9 mouse cellular contexts compared by ENCODE assay signal in genomic region chr5:65958597-65958996, GRCm38 (mm10). TPM values are rescaled to one million over a fixed set of nuclear protein-coding genes. Genes with fewer than 3 reads are reported as not detected.
A peak's percentile ranks its signal among the peaks of the same experiment; 100 is the strongest.
DNase-seq lines count a peak whose midpoint lies in the region; ATAC-seq and TF ChIP-seq lines count a peak whose summit lies in the region.
"Had no signal": no experiment of that assay in that cellular context is flagged by ENCODE, and none has a peak within 500 bp of the region (broad histone marks: within the 10 kb centered on the region; RNA-seq: fewer than 3 reads in every experiment).

No protein-coding gene starts in this region.

- ATAC-seq in forebrain, postnatal 0 days = 0 out of 2 replicates have a peak, but pooled peaks have one; percentile 35
- no peak for ATAC-seq in forebrain, embryonic 16.5 days
- ATAC-seq in liver, embryonic 11.5 days (replicated peaks; ENCODE audit: low FRiP score) = no peak
- ATAC-seq in monocyte, adult 5-6 weeks (replicated peaks; ENCODE audit: insufficient number of reproducible peaks, low FRiP score, low TSS enrichment, poor library complexity, severe bottlenecking) = no peak

- no peak overlapping the region for H3K4me2 ChIP-seq in forebrain, postnatal 0 days (ENCODE audit: low read depth)
- no peak overlapping the region for H3K4me2 ChIP-seq in forebrain, embryonic 16.5 days (ENCODE audit: low read length)
- no peak overlapping the region for H3K4me2 ChIP-seq in liver, embryonic 11.5 days
- H3K4me2 ChIP-seq: neural tube, embryonic 12.5 days had no signal

- peaks cover 11% of the 10 kb centered on the region; the same call in 1 of the 2 replicates for H3K4me1 ChIP-seq in forebrain, postnatal 0 days (ENCODE audit: insufficient read depth)
- peaks cover 11% of the 10 kb centered on the region for H3K4me1 ChIP-seq in forebrain, embryonic 16.5 days (replicated peaks; ENCODE audit: control insufficient read depth, insufficient read depth, low read length)
- no peaks in the 10 kb centered on the region for H3K4me1 ChIP-seq in liver, adult 2 months (ENCODE audit: control insufficient read depth, insufficient read depth, low read length)
- no peaks in the 10 kb centered on the region for H3K4me1 ChIP-seq in liver, embryonic 11.5 days (replicated peaks; ENCODE audit: control insufficient read depth, insufficient read depth, low read length)

- no peaks in the 10 kb centered on the region for H3K36me3 ChIP-seq in forebrain, postnatal 0 days (ENCODE audit: insufficient read depth)
- no peaks in the 10 kb centered on the region for H3K36me3 ChIP-seq in forebrain, embryonic 16.5 days (ENCODE audit: control insufficient read depth, insufficient read depth)
- H3K36me3 ChIP-seq in liver, adult 2 months (ENCODE audit: control insufficient read depth, insufficient read depth, low read length) = no peaks in the 10 kb centered on the region
- no peaks in the 10 kb centered on the region for H3K36me3 ChIP-seq in liver, embryonic 11.5 days (ENCODE audit: control insufficient read depth, insufficient read depth, low read length)
- H3K36me3 ChIP-seq: neural tube, embryonic 12.5 days had no signal

- H3K4me3 ChIP-seq in forebrain, postnatal 0 days (ENCODE audit: low read depth, low read length) = no peak overlapping the region
- no peak overlapping the region for H3K4me3 ChIP-seq in forebrain, embryonic 16.5 days (replicated peaks; ENCODE audit: low read length)
- no peak overlapping the region for H3K4me3 ChIP-seq in liver, adult 2 months (ENCODE audit: insufficient read depth, low read depth, low read length)
- H3K4me3 ChIP-seq in liver, embryonic 11.5 days (ENCODE audit: low read depth, low read length) = no peak overlapping the region
- H3K4me3 ChIP-seq: neural tube, embryonic 12.5 days had no signal

- no peaks in the 10 kb centered on the region for H3K27me3 ChIP-seq in forebrain, postnatal 0 days (ENCODE audit: insufficient read depth, low read length)
- H3K27me3 ChIP-seq in forebrain, embryonic 16.5 days (replicated peaks; ENCODE audit: control insufficient read depth, insufficient read depth, low read length) = no peaks in the 10 kb centered on the region
- H3K27me3 ChIP-seq in liver, adult 2 months (ENCODE audit: control insufficient read depth, insufficient read depth, low read length) = no peaks in the 10 kb centered on the region
- no peaks in the 10 kb centered on the region for H3K27me3 ChIP-seq in liver, embryonic 11.5 days (replicated peaks; ENCODE audit: control insufficient read depth, insufficient read depth, low read length)
- H3K27me3 ChIP-seq: neural tube, embryonic 12.5 days had no signal

- WGBS in forebrain, postnatal 0 days = 4% methylated on average over 4 of the region's 4 CpGs
- WGBS in forebrain, embryonic 16.5 days = 6% methylated on average over 4 of the region's 4 CpGs
- 2% methylated on average over 4 of the region's 4 CpGs for WGBS in liver, adult 2 months
- 2% methylated on average over 4 of the region's 4 CpGs for WGBS in liver, embryonic 11.5 days

- no peak overlapping the region for H3K27ac ChIP-seq in forebrain, postnatal 0 days (ENCODE audit: low read depth, low read length)
- no peak overlapping the region for H3K27ac ChIP-seq in forebrain, embryonic 16.5 days (ENCODE audit: low read length)
- no peak overlapping the region for H3K27ac ChIP-seq in liver, adult 2 months (replicated peaks; ENCODE audit: insufficient read depth, low read depth, low read length)
- H3K27ac ChIP-seq in liver, embryonic 11.5 days (ENCODE audit: low read depth, low read length) = no peak overlapping the region
- H3K27ac ChIP-seq: neural tube, embryonic 12.5 days had no signal

- TF ChIP-seq POLR2A in liver, adult 2 months (IDR thresholded peaks at IDR 0.05; ENCODE audit: extremely low read depth, insufficient read depth, low read length) = no peak

- no peak overlapping the region for H3K9ac ChIP-seq in forebrain, postnatal 0 days
- H3K9ac ChIP-seq in forebrain, embryonic 16.5 days (replicated peaks; ENCODE audit: low read depth, low read length) = no peak overlapping the region
- H3K9ac ChIP-seq in liver, adult 2 months (ENCODE audit: low read depth, low read length) = no peak overlapping the region
- H3K9ac ChIP-seq in liver, embryonic 11.5 days (ENCODE audit: low read depth, low read length) = no peak overlapping the region
- H3K9ac ChIP-seq: neural tube, embryonic 12.5 days had no signal

- no peaks in the 10 kb centered on the region for H3K79me2 ChIP-seq in liver, adult 2 months (ENCODE audit: control insufficient read depth, insufficient read depth, low read length)

- peak; percentile 86 for TF ChIP-seq CTCF in forebrain, postnatal 0 days (IDR thresholded peaks at IDR 0.05; ENCODE audit: low read depth)
- peak; percentile 60; the same call in 1 of the 2 replicates for TF ChIP-seq CTCF in liver, adult 2 months (IDR thresholded peaks at IDR 0.05; ENCODE audit: low read depth, low read length)

- H3K9me3 ChIP-seq in forebrain, postnatal 0 days (ENCODE audit: low read length) = no peaks in the 10 kb centered on the region
- no peaks in the 10 kb centered on the region for H3K9me3 ChIP-seq in forebrain, embryonic 16.5 days (ENCODE audit: control insufficient read depth, low read length)
- no peaks in the 10 kb centered on the region for H3K9me3 ChIP-seq in liver, embryonic 11.5 days (ENCODE audit: control insufficient read depth, low read length)
- H3K9me3 ChIP-seq: neural tube, embryonic 12.5 days had no signal

- peak; percentile 77 for DNase-seq in forebrain, postnatal 0 days
- peak; percentile 48 for DNase-seq in liver, adult 2 months (ENCODE audit: extremely low read depth, low read depth, low spot score)
- DNase-seq in liver, embryonic 11.5 days (ENCODE audit: low spot score) = no peak
- DNase-seq in MN1 (ENCODE audit: low spot score) = peak; percentile 46
- peak; percentile 19 for DNase-seq in fibroblast of lung, adult 2 months (ENCODE audit: low read depth)
- DNase-seq in natural killer cell, adult 2 months (ENCODE audit: low spot score in 2 of 2) = peak; percentile 30 to 55

RNA-seq across cellular contexts. Expression of gene Chrna9, which starts 23.9 kb away (rescaled TPM):
- 0.52 TPM in 1 of 2 replicates, not detected in the other for total RNA-seq in forebrain, postnatal 0 days (2014; rRNA removed)
- not detected in 2 replicates for polyA plus RNA-seq in forebrain, postnatal 0 days (2015; fragmentation: Nextera tagmentation; extraction: Ambion mirVana)
- polyA plus RNA-seq in forebrain, embryonic 16.5 days (2015; fragmentation: Nextera tagmentation; extraction: Ambion mirVana) = not detected in 2 replicates
- not detected in 2 replicates for total RNA-seq in liver, adult 2 months (2014; rRNA removed)
- not detected in 2 replicates for polyA plus RNA-seq in liver, adult 2 months (2012; rRNA removed)
- polyA plus RNA-seq in liver, embryonic 11.5 days (2014; fragmentation: Nextera tagmentation; extraction: Ambion mirVana) = 0.14 TPM in 1 of 2 replicates, not detected in the other
- not detected in 3 replicates for total RNA-seq in monocyte, adult 5-6 weeks (2017)
- polyA plus RNA-seq: neural tube, embryonic 12.5 days had no signal

RNA-seq across cellular contexts. Expression of gene 9130230L23Rik, which starts 45.5 kb away (rescaled TPM):
- not detected in 2 replicates for total RNA-seq in forebrain, postnatal 0 days (2014; rRNA removed)
- polyA plus RNA-seq in forebrain, postnatal 0 days (2015; fragmentation: Nextera tagmentation; extraction: Ambion mirVana) = not detected in 2 replicates
- not detected in 2 replicates for polyA plus RNA-seq in forebrain, embryonic 16.5 days (2015; fragmentation: Nextera tagmentation; extraction: Ambion mirVana)
- 0.65 and 0.67 TPM in 2 replicates for total RNA-seq in liver, adult 2 months (2014; rRNA removed)
- not detected in 2 replicates for polyA plus RNA-seq in liver, adult 2 months (2012; rRNA removed)
- polyA plus RNA-seq in liver, embryonic 11.5 days (2014; fragmentation: Nextera tagmentation; extraction: Ambion mirVana) = not detected in 2 replicates
- total RNA-seq in monocyte, adult 5-6 weeks (2017) = 0.11 to 0.87 TPM in 2 of 3 replicates, not detected in the other
